Mouse (Mus musculus) heart, adult 9 months (tissue): ENCODE data around the gene Mafk.
"Not testable (repeated sequence)": the region's sequence is repeated elsewhere in the genome, so short reads cannot be mapped to it uniquely, and the experiment has no call there.

ENCODE experiments used
- DNase-seq, 2 experiments: peaks; one replicate each; pipeline ENCODE4 v3.0.0; 2022; ENCODE audit warnings: low spot score in 2 of 2

Gene Mafk

DNA sequence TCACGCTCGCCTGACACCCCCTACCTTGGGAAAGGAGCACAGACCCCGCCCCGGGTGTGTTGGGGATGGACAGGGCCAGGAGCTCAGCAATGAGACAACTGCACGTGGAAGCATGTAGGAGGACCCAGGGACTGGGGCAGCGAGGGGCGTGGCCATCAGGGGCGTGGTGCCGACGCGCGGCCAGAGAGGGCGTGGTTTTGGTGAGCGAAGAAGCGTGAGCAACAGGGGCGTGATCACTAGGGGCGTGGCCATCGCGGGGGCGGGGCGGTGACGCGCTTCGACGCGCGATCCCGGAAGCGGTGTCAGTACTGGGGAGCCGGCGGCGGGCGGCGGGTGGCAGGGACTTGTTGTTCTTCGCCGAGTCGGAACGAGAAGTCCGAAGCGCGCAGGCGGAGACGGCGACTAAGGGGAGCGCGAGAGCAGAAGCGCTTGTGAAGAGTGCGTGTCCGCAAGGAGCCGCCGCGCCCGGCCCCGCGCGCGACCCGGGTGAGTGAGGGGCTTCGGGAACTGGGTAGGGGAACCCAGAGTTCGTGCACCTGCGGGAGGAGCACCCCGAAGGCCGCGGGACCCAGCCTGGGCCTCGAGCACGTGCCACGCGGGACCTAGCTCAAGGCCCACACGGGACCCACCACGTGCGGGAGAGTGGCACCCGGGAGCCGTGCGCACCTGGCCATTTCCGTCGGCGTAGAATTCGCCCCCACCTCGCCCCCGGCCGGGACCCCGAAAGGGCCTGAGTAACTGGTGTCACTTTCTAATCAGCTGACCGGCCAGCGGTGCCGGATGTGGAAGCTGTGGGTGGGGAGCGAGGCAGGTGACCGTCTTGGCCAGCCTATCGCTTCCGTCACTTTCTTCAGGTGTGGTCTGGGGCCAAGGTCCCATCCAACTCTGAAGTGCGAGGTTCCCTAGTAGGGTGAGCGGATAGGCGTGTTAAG is at the start of gene Mafk:
TSS of gene Mafk (plus strand) at position 287 of the 932 bp plus-strand sequence.
- DNase-seq: peak; percentile 95 to 97

- DNase-seq: not testable (repeated sequence)
Observed at GRCm38 (mm10) chr5:139742640-139743039, 48.7 kb upstream of the Mafk start.

DNA sequence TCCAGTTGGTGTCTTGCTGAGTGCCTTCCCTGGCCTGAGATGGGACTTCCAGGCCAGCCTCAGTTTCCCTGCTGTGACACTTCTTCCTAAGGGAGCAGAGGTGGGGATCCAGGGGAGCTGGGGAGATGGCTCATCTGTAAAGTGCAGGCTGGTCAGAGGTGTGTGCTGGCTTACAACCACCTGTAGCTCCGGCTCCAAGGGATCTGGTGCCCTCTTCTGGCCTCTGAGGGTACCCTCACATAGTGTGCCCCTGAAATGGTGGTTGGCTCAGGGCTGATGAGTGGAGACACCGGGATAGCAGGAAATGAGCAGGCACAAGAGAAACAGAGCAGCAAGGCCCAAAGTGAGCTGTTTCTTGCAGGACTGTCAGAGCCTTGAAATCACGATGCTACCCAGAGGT is 45.5 kb upstream of the Mafk start:
- peak in 1 of 2 experiments; percentile 36 for DNase-seq

- no peak for DNase-seq
Observed at GRCm38 (mm10) chr5:139749413-139750125, 41.7 kb upstream of the Mafk start.

DNA sequence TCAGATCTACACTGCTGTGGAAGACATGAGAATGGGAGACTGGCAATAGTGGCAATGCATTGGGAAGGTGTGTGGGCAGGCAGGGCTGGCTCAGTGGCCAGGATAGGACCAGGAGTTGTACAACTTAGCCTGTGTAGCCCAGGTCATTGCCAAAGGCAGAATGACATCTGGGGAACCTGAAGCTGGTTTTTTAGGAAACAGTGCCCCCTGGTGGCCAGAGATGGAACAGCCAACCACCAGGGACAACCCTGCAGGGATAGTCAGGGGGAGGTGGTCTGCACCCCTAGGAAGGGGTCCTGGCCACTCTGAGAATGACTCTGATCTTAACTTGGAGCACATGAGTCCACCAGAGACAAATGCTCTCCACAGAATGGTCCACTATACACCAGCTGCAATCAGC is 40.8 kb upstream of the Mafk start:
- DNase-seq: peak; percentile 39 to 49

DNA sequence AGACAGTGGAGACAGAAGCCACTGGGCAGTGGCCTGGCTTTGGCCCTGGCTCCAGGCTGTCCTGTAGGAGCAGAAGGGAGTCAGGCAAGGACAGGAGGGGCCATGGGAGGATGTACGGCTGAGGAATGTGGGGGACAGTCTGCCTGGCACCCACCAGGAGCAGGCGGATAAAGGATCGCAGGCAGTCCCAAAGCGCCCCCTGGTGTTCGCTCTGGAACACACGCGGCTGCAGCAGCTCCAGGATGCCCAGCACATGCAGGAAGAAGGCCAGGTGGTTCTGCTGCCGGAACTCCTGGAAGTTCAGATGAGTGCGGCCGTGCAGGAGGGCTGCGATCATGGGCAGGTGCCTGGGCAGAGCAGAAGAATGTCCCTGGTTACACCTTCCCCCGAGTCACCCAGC is 36.6 kb upstream of the Mafk start:
- DNase-seq: no peak

- no peak for DNase-seq
Observed at GRCm38 (mm10) chr5:139756135-139756534, 35.2 kb upstream of the Mafk start.

GRCm38 (mm10) chr5:139756586-139756985 is 34.7 kb upstream of the Mafk start:
- no peak for DNase-seq

DNA sequence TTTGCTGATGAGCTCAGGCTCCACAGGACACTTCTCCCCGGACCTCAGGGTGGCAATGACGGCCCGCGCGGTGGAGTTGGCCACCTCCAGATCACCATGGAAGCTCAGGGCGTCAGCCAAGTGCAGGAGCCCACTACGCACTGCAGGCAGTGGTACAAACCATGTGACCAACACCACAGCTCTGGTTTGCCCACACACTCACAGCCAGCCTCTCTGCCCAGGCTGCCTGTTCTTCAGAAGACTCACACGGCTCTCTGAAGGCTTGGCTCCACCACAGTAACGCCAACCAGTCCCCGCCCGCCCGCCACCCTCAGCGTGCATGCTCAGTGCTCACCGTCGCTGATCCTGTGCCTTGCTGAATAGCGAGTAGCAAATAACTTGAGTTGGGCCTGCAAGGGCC is 33.2 kb upstream of the Mafk start:
- no peak for DNase-seq

DNA sequence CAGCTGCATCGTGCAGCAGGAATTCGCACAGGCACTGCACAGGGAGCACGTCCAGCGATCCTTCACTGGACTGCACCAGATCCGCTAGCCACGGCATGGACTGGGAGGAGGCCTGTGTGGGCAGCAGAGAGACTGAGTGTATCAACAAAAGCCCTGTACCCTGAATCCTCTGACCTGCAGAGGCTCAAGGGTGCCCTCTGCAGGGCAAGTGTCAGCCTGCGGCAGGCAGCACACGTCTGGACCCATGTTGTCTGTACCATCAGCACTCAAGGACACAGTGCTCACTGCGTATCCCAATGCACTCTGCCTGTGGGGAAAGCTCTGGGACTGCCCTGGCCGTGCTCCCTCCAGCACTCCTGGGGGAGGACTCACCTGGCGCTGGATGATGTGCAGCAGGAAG is 27.0 kb upstream of the Mafk start:
- no peak for DNase-seq

DNA sequence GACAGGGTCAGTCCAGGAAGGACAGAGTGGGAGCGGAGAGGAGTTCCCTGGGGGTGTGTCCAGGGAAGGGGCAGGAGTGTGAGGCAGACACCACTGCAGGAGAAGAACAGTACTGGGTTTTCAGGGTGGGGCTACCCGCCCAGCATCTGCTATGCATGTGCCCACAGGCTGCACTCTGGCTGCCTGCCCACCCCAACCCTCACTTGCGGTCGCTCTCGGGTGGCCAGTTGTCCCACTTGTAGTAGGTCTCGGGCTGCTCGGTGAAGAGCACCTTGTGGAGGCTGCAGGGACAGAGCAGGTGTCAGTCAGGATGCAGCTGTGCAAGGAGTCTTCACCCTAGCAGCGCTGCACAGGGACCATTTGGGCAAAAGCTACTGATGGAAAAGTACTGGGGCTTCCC is 23.1 kb upstream of the Mafk start:
- no peak for DNase-seq

DNA sequence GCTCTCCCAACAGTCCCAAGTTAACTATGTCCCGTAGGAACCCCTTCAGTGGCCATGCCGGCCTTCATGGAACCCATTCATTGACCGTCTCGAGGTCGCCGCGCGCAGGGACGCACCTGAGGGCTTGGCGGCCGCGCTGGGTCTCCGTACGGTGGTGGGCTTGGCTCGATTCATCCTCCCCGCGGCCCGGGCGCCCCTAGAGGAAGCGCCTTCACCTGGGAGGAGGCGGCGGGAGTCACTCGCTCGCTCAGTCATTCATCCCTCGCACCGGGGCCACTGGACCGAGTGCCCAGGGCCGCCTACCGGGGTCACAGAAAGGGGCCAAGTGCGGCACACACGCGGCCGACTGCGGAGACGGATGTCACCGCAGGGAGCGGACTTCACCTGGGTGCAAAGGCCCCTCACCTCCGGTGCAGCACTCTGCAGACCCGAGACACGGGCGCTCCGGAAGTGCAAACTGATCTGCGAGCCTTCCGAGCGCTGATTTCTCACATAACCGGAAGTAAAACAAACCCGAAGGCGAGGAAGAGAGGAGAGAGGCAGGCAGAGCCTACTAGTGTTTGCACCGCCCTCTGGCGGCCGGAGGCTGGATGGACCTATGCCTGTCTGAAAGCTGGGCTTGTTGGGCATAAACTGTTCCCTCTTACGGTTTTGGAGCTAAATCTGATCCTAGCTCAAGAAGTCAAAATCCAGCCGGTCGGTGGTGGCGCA is 15.9 kb upstream of the Mafk start, which contains the start of gene Ints1:
TSS of gene Ints1 (minus strand) at position 459 of the 711 bp plus-strand sequence.
- DNase-seq: peak; percentile 90 to 95

DNA sequence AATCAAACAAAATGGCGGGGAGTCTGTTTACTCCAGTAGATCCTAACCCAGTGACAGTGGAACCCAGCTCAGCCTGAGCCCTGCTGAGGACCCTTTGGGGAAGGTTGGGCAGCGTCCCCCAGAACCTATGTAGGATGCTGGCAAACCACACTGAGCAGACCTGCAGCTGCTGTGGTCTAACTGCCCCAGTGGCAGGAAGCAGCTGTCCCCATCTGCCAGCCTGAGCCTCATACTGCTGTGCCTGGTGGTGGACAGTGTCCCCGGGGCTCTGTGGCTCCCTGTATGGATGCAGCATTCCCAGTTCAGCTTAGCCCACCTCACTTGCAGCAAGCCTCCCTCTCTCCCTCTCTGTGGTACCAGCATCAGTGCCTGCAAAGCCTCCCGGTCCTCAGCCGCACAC is 14.3 kb upstream of the Mafk start:
- no peak for DNase-seq

GRCm38 (mm10) chr5:139781406-139781805 is 9.9 kb upstream of the Mafk start:
- DNase-seq: peak; percentile 62 to 73

GRCm38 (mm10) chr5:139789466-139789865 is 1.8 kb upstream of the Mafk start:
- DNase-seq: no peak

DNA sequence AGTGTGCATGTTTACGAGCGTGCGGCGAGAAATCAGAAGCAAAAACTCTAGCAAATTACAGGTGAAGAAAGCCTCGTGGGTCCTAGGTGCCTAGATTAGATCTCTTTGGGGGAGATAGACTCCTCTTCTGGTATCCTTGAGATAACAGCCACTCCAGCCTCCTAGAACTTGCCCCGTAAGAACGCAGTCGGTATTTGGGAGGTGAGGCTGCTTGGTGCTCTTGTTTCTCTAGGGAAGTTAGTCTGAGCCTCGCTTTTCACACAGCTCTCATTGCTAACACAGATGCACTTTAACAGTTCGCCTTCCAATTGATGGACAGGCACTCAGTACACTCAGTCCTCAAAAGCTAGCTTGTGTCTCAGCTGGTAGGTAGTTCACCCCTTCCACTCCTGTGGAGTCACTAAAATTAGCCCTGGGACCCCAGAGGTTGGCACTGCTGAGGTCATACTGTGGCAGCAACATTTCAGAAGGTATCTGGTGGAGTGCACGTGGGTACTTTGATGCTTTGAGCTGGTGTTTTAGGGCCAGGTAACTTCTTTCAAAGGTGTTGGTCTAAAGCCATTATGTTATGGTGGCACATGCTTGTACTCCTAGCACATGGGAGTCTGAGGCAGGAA is 954 bp downstream of the Mafk start:
- DNase-seq: peak in 1 of 2 experiments; percentile 23

DNA sequence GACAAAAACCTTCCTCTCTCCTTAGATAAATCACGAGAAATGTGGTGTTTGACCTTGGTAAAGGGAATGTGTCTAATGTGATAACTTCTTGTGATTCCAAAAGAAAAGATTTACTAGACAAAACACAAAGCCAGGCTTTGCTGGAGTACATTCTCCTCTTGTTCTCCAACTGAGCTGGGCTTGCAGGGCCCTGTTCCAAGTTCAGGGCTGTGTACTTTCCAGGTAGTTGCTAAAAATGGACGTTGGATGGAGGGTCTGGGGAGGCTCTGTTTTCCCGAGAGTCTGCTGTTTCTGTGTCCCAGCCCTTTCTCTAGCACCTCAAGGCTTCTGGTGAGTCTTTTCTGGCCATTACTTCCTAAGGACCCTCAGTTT is 1.6 kb downstream of the Mafk start:
- no peak for DNase-seq

- DNase-seq: peak; percentile 71 to 76
Observed at GRCm38 (mm10) chr5:139793338-139794089, 2.2 kb downstream of the Mafk start.

GRCm38 (mm10) chr5:139794137-139794536 is 2.8 kb downstream of the Mafk start:
- no peak for DNase-seq

DNA sequence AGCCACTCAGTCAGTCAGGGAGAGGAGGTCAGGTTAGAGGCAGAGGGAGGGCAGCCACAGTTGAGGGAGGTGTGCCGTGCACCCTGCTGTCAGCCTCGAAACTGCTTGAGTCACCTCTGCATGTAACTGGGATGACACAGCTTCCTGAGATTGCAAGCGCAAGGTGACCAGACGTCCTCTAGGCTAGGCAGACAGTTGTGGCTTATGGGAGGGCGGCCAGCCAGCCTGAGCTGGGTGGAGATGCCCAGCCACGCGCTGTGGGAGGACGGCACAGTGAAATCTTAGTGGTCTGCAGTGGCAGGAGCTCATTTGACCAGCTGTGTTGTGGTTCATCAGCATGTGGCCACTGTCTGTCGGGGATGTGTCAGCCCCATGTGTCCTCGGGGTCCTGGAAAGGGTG is 3.6 kb downstream of the Mafk start:
- DNase-seq: peak; percentile 71 to 75
